Mouse (Mus musculus) cortical plate, adult 2 months (tissue): ENCODE data around the gene Tshz2.

Experiments used
- CTCF ChIP-seq: fragments of 200-500 bp; IDR thresholded peaks from 2 replicates; pipeline ENCODE4 v1.5.1; 2011; ENCODE audit warnings: mild to moderate bottlenecking, control low read depth, low read length; ENCODE audit not compliant: insufficient read depth; ENCODE audit errors: extremely low read depth
- POLR2A ChIP-seq: fragments of 200-500 bp; IDR thresholded peaks from 2 replicates; pipeline ENCODE4 v1.6.1; 2011; ENCODE audit warnings: mild to moderate bottlenecking, low read length, control low read depth; ENCODE audit not compliant: insufficient read depth; ENCODE audit errors: extremely low read depth

- TF ChIP-seq CTCF, result no peak
- no peak for TF ChIP-seq POLR2A
Observed at GRCm38 (mm10) chr2:169838521-169838920, 205.7 kb downstream of the Tshz2 start.
